In genomic region chr13:103037466-103037865, GRCm38 (mm10) we compare ENCODE assay signal across 12 mouse cellular contexts.
"Had no signal": no experiment of that assay in that cellular context is flagged by ENCODE, and none has a peak within 500 bp of the region (broad histone marks: within the 10 kb centered on the region; RNA-seq: fewer than 3 reads in every experiment).

No protein-coding gene starts in this region.

- H3K4me1 ChIP-seq: intestine, embryonic 15.5 days; stomach, embryonic 15.5 days had no signal

- H3K4me3 ChIP-seq: intestine, embryonic 15.5 days; limb, embryonic 13.5 days; neural tube, embryonic 13.5 days; stomach, embryonic 15.5 days had no signal

- ATAC-seq: intestine, embryonic 15.5 days; midbrain, embryonic 16.5 days had no signal

- H3K9ac ChIP-seq: intestine, embryonic 15.5 days; limb, embryonic 13.5 days; liver, embryonic 14.5 days; neural tube, embryonic 13.5 days; stomach, embryonic 15.5 days had no signal

- H3K36me3 ChIP-seq: intestine, embryonic 15.5 days; limb, embryonic 13.5 days; neural tube, embryonic 13.5 days; stomach, embryonic 15.5 days had no signal

- H3K4me2 ChIP-seq: intestine, embryonic 15.5 days; limb, embryonic 13.5 days; midbrain, embryonic 11.5 days; neural tube, embryonic 13.5 days; stomach, embryonic 15.5 days had no signal

- H3K27me3 ChIP-seq: intestine, embryonic 15.5 days; neural tube, embryonic 13.5 days; stomach, embryonic 15.5 days had no signal

- H3K9me3 ChIP-seq: intestine, embryonic 15.5 days; limb, embryonic 13.5 days; neural tube, embryonic 13.5 days; stomach, embryonic 15.5 days had no signal

- DNase-seq: left cerebral cortex, postnatal 4 days; lung, adult 18-20 months; lung, postnatal 36 days; right cerebral cortex, postnatal 14 days; thymus, postnatal 36 days had no signal

- H3K27ac ChIP-seq: intestine, embryonic 15.5 days; limb, embryonic 13.5 days; liver, embryonic 14.5 days; neural tube, embryonic 13.5 days; stomach, embryonic 15.5 days had no signal
